ENCODE assay signal across 8 mouse cellular contexts in genomic region chr11:102429551-102429950, GRCm38 (mm10). TPM values are rescaled to one million over a fixed set of nuclear protein-coding genes. Genes with fewer than 3 reads are reported as not detected.
A peak's percentile ranks its signal among the peaks of the same experiment; 100 is the strongest.
DNase-seq lines count a peak whose midpoint lies in the region; ATAC-seq and TF ChIP-seq lines count a peak whose summit lies in the region.

No protein-coding gene starts in this region.

- H3K4me2 ChIP-seq in heart, embryonic 12.5 days = peak overlapping the region; percentile 84
- H3K4me2 ChIP-seq in hindbrain, embryonic 13.5 days = peak overlapping the region; percentile 95
- H3K4me2 ChIP-seq in midbrain, embryonic 12.5 days (replicated peaks) = peak overlapping the region; percentile 95

- TF ChIP-seq CTCF in bone marrow, adult 2 months (IDR thresholded peaks at IDR 0.05; ENCODE audit: control insufficient read depth, insufficient read depth, low read length) = no peak

- H3K36me3 ChIP-seq in heart, embryonic 12.5 days = peaks cover 13% of the 10 kb centered on the region; the same call in 1 of the 2 replicates
- peaks cover 13% of the 10 kb centered on the region for H3K36me3 ChIP-seq in hindbrain, embryonic 13.5 days
- peaks cover 4% of the 10 kb centered on the region for H3K36me3 ChIP-seq in midbrain, embryonic 12.5 days

- H3K4me3 ChIP-seq in heart, embryonic 12.5 days = peak overlapping the region; percentile 72
- H3K4me3 ChIP-seq in bone marrow, adult 2 months (replicated peaks; ENCODE audit: control insufficient read depth, low read depth, low read length) = peak overlapping the region; percentile 72
- peak overlapping the region; percentile 63 for H3K4me3 ChIP-seq in hindbrain, embryonic 13.5 days
- peak overlapping the region; percentile 54 for H3K4me3 ChIP-seq in midbrain, embryonic 12.5 days

- H3K9ac ChIP-seq in heart, embryonic 12.5 days = peak overlapping the region; percentile 71
- H3K9ac ChIP-seq in hindbrain, embryonic 13.5 days = peak overlapping the region; percentile 71
- peak overlapping the region; percentile 43; the same call in 1 of the 2 replicates for H3K9ac ChIP-seq in midbrain, embryonic 12.5 days (replicated peaks)

- peak overlapping the region; percentile 13 for H3K27ac ChIP-seq in heart, embryonic 12.5 days (ENCODE audit: poor library complexity, severe bottlenecking)
- peak overlapping the region; percentile 65 for H3K27ac ChIP-seq in bone marrow, adult 2 months (ENCODE audit: control insufficient read depth, insufficient read depth, low read depth, low read length, poor library complexity)
- peak overlapping the region; percentile 56; the same call in 1 of the 2 replicates for H3K27ac ChIP-seq in hindbrain, embryonic 13.5 days
- no peak overlapping the region for H3K27ac ChIP-seq in midbrain, embryonic 12.5 days (replicated peaks)

- H3K27me3 ChIP-seq in heart, embryonic 12.5 days (replicated peaks) = no peaks in the 10 kb centered on the region
- 0 out of 2 replicates have a peak, but pooled peaks cover 7% of the 10 kb centered on the region for H3K27me3 ChIP-seq in hindbrain, embryonic 13.5 days
- peaks cover 21% of the 10 kb centered on the region for H3K27me3 ChIP-seq in midbrain, embryonic 12.5 days

- intact Hi-C loops in heart, postnatal 36 days (cut with DNase I) = no loop called here

- DNase-seq in heart, postnatal 36 days = no peak
- no peak for DNase-seq in B cell, adult 2 months
- DNase-seq in adrenal gland, adult 18-20 months (ENCODE audit: low spot score in 2 of 2) = no peak
- DNase-seq in right cerebral cortex, postnatal 14 days = no peak

- no peak for ATAC-seq in heart, embryonic 12.5 days (ENCODE audit: insufficient number of reproducible peaks, low FRiP score)
- no peak for ATAC-seq in hindbrain, embryonic 13.5 days (ENCODE audit: low FRiP score)
- no peak for ATAC-seq in midbrain, embryonic 12.5 days (ENCODE audit: low FRiP score, low read depth)

- no peak for TF ChIP-seq POLR2A in bone marrow, adult 2 months (IDR thresholded peaks at IDR 0.05; ENCODE audit: borderline replicate concordance, control insufficient read depth, low read depth, low read length)

- H3K9me3 ChIP-seq in heart, embryonic 12.5 days (replicated peaks) = no peaks in the 10 kb centered on the region
- no peaks in the 10 kb centered on the region for H3K9me3 ChIP-seq in hindbrain, embryonic 13.5 days
- H3K9me3 ChIP-seq in midbrain, embryonic 12.5 days = no peaks in the 10 kb centered on the region

- peaks cover 26% of the 10 kb centered on the region for H3K4me1 ChIP-seq in heart, embryonic 12.5 days (replicated peaks)
- peaks cover 10% of the 10 kb centered on the region; the same call in 1 of the 2 replicates for H3K4me1 ChIP-seq in bone marrow, adult 2 months (ENCODE audit: control insufficient read depth, insufficient read depth, low read length)
- H3K4me1 ChIP-seq in hindbrain, embryonic 13.5 days (replicated peaks) = peaks cover 41% of the 10 kb centered on the region
- peaks cover 16% of the 10 kb centered on the region for H3K4me1 ChIP-seq in midbrain, embryonic 12.5 days

- WGBS in heart, embryonic 12.5 days = 29% methylated on average over 3 of the region's 3 CpGs
- WGBS in bone marrow, adult 2 months = 16% methylated on average over 3 of the region's 3 CpGs
- WGBS in hindbrain, embryonic 13.5 days = 51% methylated on average over 3 of the region's 3 CpGs
- 49% methylated on average over 3 of the region's 3 CpGs for WGBS in midbrain, embryonic 12.5 days

RNA-seq across cellular contexts. Expression of gene Grn, which starts 0.6 kb away (rescaled TPM):
- polyA plus RNA-seq in heart, embryonic 12.5 days (2016; fragmentation: Nextera tagmentation; extraction: Ambion mirVana) = 189 and 191 TPM in 2 replicates
- total RNA-seq in heart, postnatal 36 days (2021) = 100 to 1,000 TPM; 113 to 122 TPM
- polyA plus RNA-seq in bone marrow, adult 2 months (2011; ENCODE audit: insufficient read depth, insufficient read length, low replicate concordance, missing spikeins) = 57.7 and 87.0 TPM in 2 replicates
- 76.5 and 77.3 TPM in 2 replicates for polyA plus RNA-seq in hindbrain, embryonic 13.5 days (2015; fragmentation: Nextera tagmentation; extraction: Ambion mirVana)
- polyA plus RNA-seq in midbrain, embryonic 12.5 days (2016; fragmentation: Nextera tagmentation; extraction: Ambion mirVana) = 67.0 and 82.7 TPM in 2 replicates
- 100 to 1,000 TPM; 156 to 181 TPM for total RNA-seq in adrenal gland, adult 18-20 months (2021)

RNA-seq across cellular contexts. Expression of gene Fam171a2, which starts 17.9 kb away (rescaled TPM):
- polyA plus RNA-seq in heart, embryonic 12.5 days (2016; fragmentation: Nextera tagmentation; extraction: Ambion mirVana) = 4.5 and 5.6 TPM in 2 replicates
- 1 to 10 TPM; 4.3 to 5.2 TPM for total RNA-seq in heart, postnatal 36 days (2021)
- polyA plus RNA-seq in bone marrow, adult 2 months (2011; ENCODE audit: insufficient read depth, insufficient read length, low replicate concordance, missing spikeins) = 0.65 and 2.7 TPM in 2 replicates
- polyA plus RNA-seq in hindbrain, embryonic 13.5 days (2015; fragmentation: Nextera tagmentation; extraction: Ambion mirVana) = 15.9 and 17.1 TPM in 2 replicates
- polyA plus RNA-seq in midbrain, embryonic 12.5 days (2016; fragmentation: Nextera tagmentation; extraction: Ambion mirVana) = 17.6 and 18.0 TPM in 2 replicates
- total RNA-seq in adrenal gland, adult 18-20 months (2021) = 1 to 10 TPM; 3.4 to 3.5 TPM

RNA-seq across cellular contexts. Expression of gene Slc25a39, which starts 21.8 kb away (rescaled TPM):
- 253 and 260 TPM in 2 replicates for polyA plus RNA-seq in heart, embryonic 12.5 days (2016; fragmentation: Nextera tagmentation; extraction: Ambion mirVana)
- 100 to 1,000 TPM; 174 to 183 TPM for total RNA-seq in heart, postnatal 36 days (2021)
- 207 and 269 TPM in 2 replicates for polyA plus RNA-seq in bone marrow, adult 2 months (2011; ENCODE audit: insufficient read depth, insufficient read length, low replicate concordance, missing spikeins)
- 139 and 147 TPM in 2 replicates for polyA plus RNA-seq in hindbrain, embryonic 13.5 days (2015; fragmentation: Nextera tagmentation; extraction: Ambion mirVana)
- polyA plus RNA-seq in midbrain, embryonic 12.5 days (2016; fragmentation: Nextera tagmentation; extraction: Ambion mirVana) = 163 and 173 TPM in 2 replicates
- 100 to 1,000 TPM; 461 to 466 TPM for total RNA-seq in adrenal gland, adult 18-20 months (2021)

RNA-seq across cellular contexts. Expression of gene Rundc3a, which starts 36.3 kb away (rescaled TPM):
- polyA plus RNA-seq in heart, embryonic 12.5 days (2016; fragmentation: Nextera tagmentation; extraction: Ambion mirVana) = 1.7 and 1.8 TPM in 2 replicates
- total RNA-seq in heart, postnatal 36 days (2021) = under 1 TPM in 1 of 2 experiments, not detected in 1; 0.19 TPM
- polyA plus RNA-seq in bone marrow, adult 2 months (2011; ENCODE audit: insufficient read depth, insufficient read length, low replicate concordance, missing spikeins) = 2.3 and 3.2 TPM in 2 replicates
- 135 and 144 TPM in 2 replicates for polyA plus RNA-seq in hindbrain, embryonic 13.5 days (2015; fragmentation: Nextera tagmentation; extraction: Ambion mirVana)
- polyA plus RNA-seq in midbrain, embryonic 12.5 days (2016; fragmentation: Nextera tagmentation; extraction: Ambion mirVana) = 117 and 133 TPM in 2 replicates
- total RNA-seq in adrenal gland, adult 18-20 months (2021) = 10 to 100 TPM; 40.0 to 45.9 TPM

RNA-seq across cellular contexts. Expression of gene Itga2b, which starts 40.4 kb away (rescaled TPM):
- polyA plus RNA-seq in heart, embryonic 12.5 days (2016; fragmentation: Nextera tagmentation; extraction: Ambion mirVana) = 16.5 and 22.5 TPM in 2 replicates
- 1 to 10 TPM; 3.1 to 3.8 TPM for total RNA-seq in heart, postnatal 36 days (2021)
- 432 and 648 TPM in 2 replicates for polyA plus RNA-seq in bone marrow, adult 2 months (2011; ENCODE audit: insufficient read depth, insufficient read length, low replicate concordance, missing spikeins)
- polyA plus RNA-seq in hindbrain, embryonic 13.5 days (2015; fragmentation: Nextera tagmentation; extraction: Ambion mirVana) = 5.9 and 6.2 TPM in 2 replicates
- polyA plus RNA-seq in midbrain, embryonic 12.5 days (2016; fragmentation: Nextera tagmentation; extraction: Ambion mirVana) = 5.4 and 7.1 TPM in 2 replicates
- total RNA-seq in adrenal gland, adult 18-20 months (2021) = 1 to 10 TPM; 3.4 to 3.6 TPM
